Mouse (Mus musculus) gonadal fat pad, adult 2 months (tissue): ENCODE measurements around the gene D10Wsu102e. TPM values are rescaled to one million over a fixed set of nuclear protein-coding genes. Genes with fewer than 3 reads are reported as not detected.

ENCODE experiments used
- DNase-seq: peaks from one replicate; pipeline ENCODE4 v3.0.0-alpha.2; 2012; ENCODE audit warnings: low read depth
- polyA plus RNA-seq: library from polyadenylated mRNA; depleted of rRNA; stranded (reverse); fragments of >200 nt; gene quantifications from 2 replicates; pipeline ENCODE4 v1.2.3, GENCODE M21; 2012; rRNA removed

Gene D10Wsu102e
- 0.36 and 0.38 TPM in 2 replicates for polyA plus RNA-seq

GRCm38 (mm10) chr10:83359956-83360355 lies at the start of gene D10Wsu102e:
D10Wsu102e (plus strand) TSS chr10:83360221.
- peak; percentile 62 for DNase-seq

- DNase-seq, result no peak
These were observed 49.7 kb upstream of the D10Wsu102e start for GRCm38 (mm10) chr10:83310356-83310755.

- no peak for DNase-seq
These were observed 47.0 kb upstream of the D10Wsu102e start for GRCm38 (mm10) chr10:83313033-83313432.

GRCm38 (mm10) chr10:83320396-83320795 lies 39.6 kb upstream of the D10Wsu102e start:
- no peak for DNase-seq

- DNase-seq, result peak; percentile 52
These were observed 39.2 kb upstream of the D10Wsu102e start for GRCm38 (mm10) chr10:83320870-83321269.

GRCm38 (mm10) chr10:83321528-83321927 lies 38.5 kb upstream of the D10Wsu102e start:
- DNase-seq, result peak; percentile 41

GRCm38 (mm10) chr10:83322551-83323100 lies 37.4 kb upstream of the D10Wsu102e start:
- no peak for DNase-seq

- no peak for DNase-seq
These were observed 35.1 kb upstream of the D10Wsu102e start for GRCm38 (mm10) chr10:83324871-83325270.

GRCm38 (mm10) chr10:83325903-83326302 lies 34.1 kb upstream of the D10Wsu102e start:
- DNase-seq, result no peak

GRCm38 (mm10) chr10:83326648-83327285 lies 33.3 kb upstream of the D10Wsu102e start:
- no peak for DNase-seq

- DNase-seq, result no peak
These were observed 31.2 kb upstream of the D10Wsu102e start for GRCm38 (mm10) chr10:83328791-83329190.

GRCm38 (mm10) chr10:83330336-83330735 lies 29.7 kb upstream of the D10Wsu102e start:
- DNase-seq, result no peak

GRCm38 (mm10) chr10:83331811-83332210 lies 28.2 kb upstream of the D10Wsu102e start:
- DNase-seq, result no peak

- no peak for DNase-seq
These were observed 27.4 kb upstream of the D10Wsu102e start for GRCm38 (mm10) chr10:83332581-83332980.

GRCm38 (mm10) chr10:83336336-83336735 lies 23.7 kb upstream of the D10Wsu102e start:
- no peak for DNase-seq

GRCm38 (mm10) chr10:83337159-83337951 lies 22.7 kb upstream of the D10Wsu102e start, which contains the start of gene Slc41a2:
Slc41a2 (minus strand) TSS chr10:83337882.
- DNase-seq, result no peak

- DNase-seq, result no peak
These were observed 21.9 kb upstream of the D10Wsu102e start for GRCm38 (mm10) chr10:83337971-83338598.

GRCm38 (mm10) chr10:83341226-83341625 lies 18.8 kb upstream of the D10Wsu102e start:
- DNase-seq, result no peak

- no peak for DNase-seq
These were observed 16.9 kb upstream of the D10Wsu102e start for GRCm38 (mm10) chr10:83343171-83343570.

GRCm38 (mm10) chr10:83343828-83344685 lies 16.0 kb upstream of the D10Wsu102e start:
- DNase-seq, result no peak

GRCm38 (mm10) chr10:83345693-83346358 lies 14.2 kb upstream of the D10Wsu102e start:
- no peak for DNase-seq
